Mouse (Mus musculus): ENCODE measurements around the gene Armc12.

GRCm38 (mm10) chr17:28521071-28521726 lies 9.4 kb upstream of the Armc12 start:
- no peak for TF ChIP-seq CTCF (IDR thresholded peaks at IDR 0.05; ENCODE audit: low read depth)
- TF ChIP-seq EP300 (optimal IDR thresholded peaks at IDR 0.05): no peak

Measured in stomach, postnatal 0 days (tissue).